Mouse (Mus musculus) spleen, adult 2 months (tissue): ENCODE measurements around the gene Sema4d.

Source experiments
- CTCF ChIP-seq: fragments of 200-500 bp; IDR thresholded peaks from 2 replicates; pipeline ENCODE4 v1.5.1; 2011; ENCODE audit warnings: mild to moderate bottlenecking, inconsistent platforms; ENCODE audit not compliant: insufficient read depth, insufficient read length, insufficient replicate concordance; ENCODE audit errors: extremely low read depth
- POLR2A ChIP-seq: fragments of 200-500 bp; IDR thresholded peaks from 2 replicates; pipeline ENCODE4 v1.6.1; 2011; ENCODE audit warnings: low read depth, low read length, inconsistent platforms

DNA sequence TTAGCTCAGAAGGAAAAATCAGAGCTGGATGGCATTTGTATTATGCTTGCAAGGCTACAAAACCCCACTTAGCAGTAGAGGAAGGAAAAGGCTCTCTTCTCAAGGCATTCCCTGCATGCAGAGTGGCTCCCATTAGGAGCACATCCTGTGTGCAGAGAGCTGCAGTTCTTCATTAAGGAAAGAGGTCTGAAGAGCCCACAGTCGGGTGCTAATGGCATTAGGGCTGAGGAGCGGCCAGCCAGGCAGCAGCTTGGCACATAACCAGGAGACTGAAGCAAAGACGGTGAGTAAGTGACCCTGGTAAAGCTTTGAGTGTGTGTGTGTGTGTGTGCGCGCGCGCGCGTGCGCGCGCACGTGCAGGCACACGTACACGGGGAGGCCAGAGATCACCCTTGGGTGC, 12.7 kb upstream of the Sema4d start:
- no peak for TF ChIP-seq CTCF
- no peak for TF ChIP-seq POLR2A
